Mouse (Mus musculus): ENCODE measurements around the gene Dpp10. TPM values are rescaled to one million over a fixed set of nuclear protein-coding genes. Genes with fewer than 3 reads are reported as not detected.
A peak's percentile ranks its signal among the peaks of the same experiment; 100 is the strongest.

Dpp10 gene
- polyA plus RNA-seq, 1 experiment, result 0.03 TPM

GRCm38 (mm10) chr1:124032677-124033076 is 12.7 kb downstream of the Dpp10 start:
- Histone ChIP-seq H3K36me3 (ENCODE audit: control insufficient read depth, insufficient read depth, low read length) (no peaks in the 10 kb centered on the region), H3K4me1 (ENCODE audit: control insufficient read depth, insufficient read depth, low read length) (no peaks in the 10 kb centered on the region), H3K4me3 (ENCODE audit: insufficient read depth, low read depth, low read length) (no peak overlapping the region), H3K27ac (ENCODE audit: insufficient read depth, low read depth, low read length) (no peak overlapping the region), H3K27me3 (replicated peaks; ENCODE audit: control insufficient read depth, insufficient read depth, low read length) (no peaks in the 10 kb centered on the region)
- TF ChIP-seq CTCF (conservative IDR thresholded peaks at IDR 0.05; ENCODE audit: insufficient read depth, insufficient read length, low read depth, low read length) (no peak), POLR2A (IDR thresholded peaks at IDR 0.05; ENCODE audit: low read depth, low read length) (no peak)
- DNase-seq, result no peak
- 76% methylated on average over 6 of the region's 6 CpGs for WGBS

DNA sequence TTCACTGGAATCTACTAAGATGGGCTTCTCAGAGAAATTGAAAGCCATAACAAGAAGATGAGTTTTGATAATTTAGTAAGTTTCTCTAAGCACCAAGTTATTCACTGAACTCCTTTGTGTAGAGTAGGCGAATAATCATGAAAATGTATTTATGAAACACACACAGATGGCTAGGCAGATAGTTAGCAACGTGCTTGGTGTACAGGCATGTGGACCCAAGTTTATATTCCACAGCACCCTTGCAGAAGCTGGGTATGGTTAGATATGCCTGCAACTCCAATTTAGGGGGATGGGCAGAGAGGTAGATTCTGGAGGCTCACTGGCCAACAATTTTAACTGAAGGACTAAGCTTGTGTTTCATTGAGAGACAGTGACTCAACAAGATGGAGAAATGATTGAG is 13.4 kb downstream of the Dpp10 start:
- Histone ChIP-seq H3K27ac (ENCODE audit: insufficient read depth, low read depth, low read length) (no peak overlapping the region), H3K4me1 (ENCODE audit: control insufficient read depth, insufficient read depth, low read length) (no peaks in the 10 kb centered on the region), H3K27me3 (replicated peaks; ENCODE audit: control insufficient read depth, insufficient read depth, low read length) (no peaks in the 10 kb centered on the region), H3K4me3 (ENCODE audit: insufficient read depth, low read depth, low read length) (no peak overlapping the region), H3K36me3 (ENCODE audit: control insufficient read depth, insufficient read depth, low read length) (no peaks in the 10 kb centered on the region)
- no peak for DNase-seq
- TF ChIP-seq CTCF (conservative IDR thresholded peaks at IDR 0.05; ENCODE audit: insufficient read depth, insufficient read length, low read depth, low read length) (no peak), POLR2A (IDR thresholded peaks at IDR 0.05; ENCODE audit: low read depth, low read length) (no peak)
- 89% methylated on average over 2 of the region's 2 CpGs for WGBS

DNA sequence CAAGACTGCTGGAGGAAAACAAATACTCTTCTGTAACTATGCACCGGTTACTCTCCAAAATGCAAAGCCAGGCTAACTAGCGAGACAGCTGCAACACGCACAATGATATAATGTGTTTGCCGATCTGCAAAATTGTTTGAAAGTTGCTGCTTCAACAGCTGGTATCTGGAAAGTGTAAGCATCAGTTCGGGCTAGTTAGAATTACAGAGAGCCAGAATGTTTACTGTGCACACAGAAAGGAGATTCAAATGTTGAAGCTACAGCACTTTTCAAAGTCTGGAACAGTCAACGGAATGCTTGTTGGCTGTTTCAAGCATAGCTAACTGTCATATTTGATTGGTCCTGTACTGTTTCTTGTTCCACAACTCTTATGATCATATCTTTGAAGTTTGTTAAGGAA is 42.6 kb downstream of the Dpp10 start:
- Histone ChIP-seq H3K4me1 (ENCODE audit: control insufficient read depth, insufficient read depth, low read length) (no peaks in the 10 kb centered on the region), H3K27me3 (replicated peaks; ENCODE audit: control insufficient read depth, insufficient read depth, low read length) (no peaks in the 10 kb centered on the region), H3K36me3 (ENCODE audit: control insufficient read depth, insufficient read depth, low read length) (no peaks in the 10 kb centered on the region), H3K27ac (ENCODE audit: insufficient read depth, low read depth, low read length) (no peak overlapping the region), H3K4me3 (ENCODE audit: insufficient read depth, low read depth, low read length) (no peak overlapping the region)
- WGBS, result 36% methylated on average over 6 of the region's 6 CpGs
- no peak for TF ChIP-seq CTCF (conservative IDR thresholded peaks at IDR 0.05; ENCODE audit: insufficient read depth, insufficient read length, low read depth, low read length)
- no peak for TF ChIP-seq POLR2A (IDR thresholded peaks at IDR 0.05; ENCODE audit: low read depth, low read length)
- no peak for DNase-seq

DNA sequence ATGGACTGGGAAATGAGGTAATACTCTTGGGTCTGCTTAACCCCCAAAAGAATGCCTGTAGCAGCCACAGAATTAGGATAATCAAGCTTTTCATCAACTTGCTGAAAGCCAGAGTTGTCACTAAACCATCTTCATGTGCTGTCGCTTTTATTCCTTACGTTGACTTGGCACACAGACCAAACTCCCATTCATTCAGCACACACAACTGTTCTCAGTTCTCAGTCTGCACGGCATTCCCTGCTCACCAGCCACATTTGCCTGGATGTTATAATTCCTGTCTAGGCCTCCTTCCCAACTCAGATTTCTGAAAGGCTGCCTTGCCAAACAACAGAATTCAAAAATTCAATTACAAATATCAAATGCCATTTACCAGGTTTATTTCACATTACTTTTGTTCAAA is 49.6 kb downstream of the Dpp10 start:
- no peak for TF ChIP-seq POLR2A (IDR thresholded peaks at IDR 0.05; ENCODE audit: low read depth, low read length)
- TF ChIP-seq CTCF (conservative IDR thresholded peaks at IDR 0.05; ENCODE audit: insufficient read depth, insufficient read length, low read depth, low read length), result no peak
- DNase-seq, result no peak
- no peaks in the 10 kb centered on the region for H3K36me3 ChIP-seq (ENCODE audit: control insufficient read depth, insufficient read depth, low read length)
- no peak overlapping the region for H3K4me3 ChIP-seq (ENCODE audit: insufficient read depth, low read depth, low read length)
- no peaks in the 10 kb centered on the region for H3K27me3 ChIP-seq (replicated peaks; ENCODE audit: control insufficient read depth, insufficient read depth, low read length)
- 91% methylated on average over 3 of the region's 3 CpGs for WGBS
- no peaks in the 10 kb centered on the region for H3K4me1 ChIP-seq (ENCODE audit: control insufficient read depth, insufficient read depth, low read length)
- H3K27ac ChIP-seq (ENCODE audit: insufficient read depth, low read depth, low read length), result no peak overlapping the region

GRCm38 (mm10) chr1:123985324-123986024 is 59.9 kb downstream of the Dpp10 start:
- no peaks in the 10 kb centered on the region for H3K36me3 ChIP-seq (ENCODE audit: control insufficient read depth, insufficient read depth, low read length)
- WGBS, result 84% methylated on average over 2 of the region's 2 CpGs
- no peaks in the 10 kb centered on the region for H3K4me1 ChIP-seq (ENCODE audit: control insufficient read depth, insufficient read depth, low read length)
- no peak overlapping the region for H3K4me3 ChIP-seq (ENCODE audit: insufficient read depth, low read depth, low read length)
- H3K27me3 ChIP-seq (replicated peaks; ENCODE audit: control insufficient read depth, insufficient read depth, low read length), result no peaks in the 10 kb centered on the region
- TF ChIP-seq CTCF (conservative IDR thresholded peaks at IDR 0.05; ENCODE audit: insufficient read depth, insufficient read length, low read depth, low read length), result no peak
- no peak for TF ChIP-seq POLR2A (IDR thresholded peaks at IDR 0.05; ENCODE audit: low read depth, low read length)
- H3K27ac ChIP-seq (ENCODE audit: insufficient read depth, low read depth, low read length), result no peak overlapping the region
- DNase-seq, result no peak

DNA sequence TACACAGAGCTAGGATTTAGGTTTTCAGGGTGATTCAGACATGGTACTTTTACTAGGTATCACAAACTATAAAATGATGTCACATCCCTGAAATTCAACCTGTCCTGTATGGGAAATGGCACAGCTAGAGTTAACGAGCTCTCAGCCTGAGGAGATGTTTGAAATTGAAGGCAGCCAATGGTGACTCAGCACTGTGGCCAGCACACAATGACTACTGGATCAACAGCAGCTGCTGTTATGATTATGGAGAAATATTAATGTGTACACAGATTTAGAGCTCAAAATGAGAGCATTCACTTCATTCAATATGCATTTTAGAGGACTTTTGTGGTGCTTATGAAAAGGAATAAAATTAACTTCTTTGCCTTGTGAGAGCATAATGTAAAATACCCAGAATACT is 66.8 kb downstream of the Dpp10 start:
- H3K36me3 ChIP-seq (ENCODE audit: control insufficient read depth, insufficient read depth, low read length), result no peaks in the 10 kb centered on the region
- DNase-seq, result no peak
- no peaks in the 10 kb centered on the region for H3K27me3 ChIP-seq (replicated peaks; ENCODE audit: control insufficient read depth, insufficient read depth, low read length)
- TF ChIP-seq CTCF (conservative IDR thresholded peaks at IDR 0.05; ENCODE audit: insufficient read depth, insufficient read length, low read depth, low read length) (no peak), POLR2A (IDR thresholded peaks at IDR 0.05; ENCODE audit: low read depth, low read length) (no peak)
- H3K4me1 ChIP-seq (ENCODE audit: control insufficient read depth, insufficient read depth, low read length), result no peaks in the 10 kb centered on the region
- WGBS, result 28% methylated on average over 1 of the region's 1 CpGs
- H3K27ac ChIP-seq (ENCODE audit: insufficient read depth, low read depth, low read length), result no peak overlapping the region
- H3K4me3 ChIP-seq (ENCODE audit: insufficient read depth, low read depth, low read length), result no peak overlapping the region

DNA sequence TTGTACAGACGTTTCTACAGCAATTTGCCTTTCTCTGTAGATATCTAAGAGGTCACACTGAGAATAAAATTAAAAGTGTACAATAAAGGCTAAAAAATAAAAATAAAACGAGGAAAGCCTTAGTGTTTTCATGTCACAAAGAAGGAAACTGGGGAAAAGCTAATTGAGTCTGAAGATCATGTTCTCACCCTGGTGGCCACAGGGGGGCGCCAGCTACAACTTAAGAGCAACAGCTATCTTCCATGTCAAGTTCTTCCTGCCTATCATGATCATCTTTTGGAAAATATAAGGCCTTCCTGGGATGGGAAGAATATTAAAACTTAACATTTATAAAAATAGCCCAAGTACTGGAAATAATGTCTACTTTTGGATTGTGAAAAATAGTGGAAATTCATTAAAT is 70.7 kb downstream of the Dpp10 start:
- Histone ChIP-seq H3K36me3 (ENCODE audit: control insufficient read depth, insufficient read depth, low read length) (no peaks in the 10 kb centered on the region), H3K4me1 (ENCODE audit: control insufficient read depth, insufficient read depth, low read length) (no peaks in the 10 kb centered on the region), H3K27ac (ENCODE audit: insufficient read depth, low read depth, low read length) (no peak overlapping the region), H3K27me3 (replicated peaks; ENCODE audit: control insufficient read depth, insufficient read depth, low read length) (no peaks in the 10 kb centered on the region), H3K4me3 (ENCODE audit: insufficient read depth, low read depth, low read length) (no peak overlapping the region)
- peak; percentile 2 for DNase-seq
- 25% methylated on average over 3 of the region's 3 CpGs for WGBS
- TF ChIP-seq CTCF (conservative IDR thresholded peaks at IDR 0.05; ENCODE audit: insufficient read depth, insufficient read length, low read depth, low read length) (peak; percentile 40), POLR2A (IDR thresholded peaks at IDR 0.05; ENCODE audit: low read depth, low read length) (no peak)

Data from kidney, adult 2 months (tissue).